Mouse (Mus musculus): ENCODE measurements at regions not wholly inside any gene's neighbourhood (a gene's known extent, or its start where the extent isn't known, plus 50 kb on each side); places are given as distances from the start of the nearest gene placed in this dataset.

- TF ChIP-seq CTCF (IDR thresholded peaks at IDR 0.05; ENCODE audit: extremely low read depth, insufficient read depth, low read length) (no peak), POLR2A (IDR thresholded peaks at IDR 0.05; ENCODE audit: extremely low read depth, insufficient read depth, low read length) (no peak)
Measured at GRCm38 (mm10) chr11:114193018-114193417, 126.2 kb upstream of the Sdk2 start.
